Mouse (Mus musculus): ENCODE results near the gene Ccdc27. TPM values are rescaled to one million over a fixed set of nuclear protein-coding genes. Genes with fewer than 3 reads are reported as not detected.

Ccdc27 gene
- total and polyA plus RNA-seq, 3 experiments: 0.49 TPM; not detected in 2

- DNase-seq (ENCODE audit: low read depth, low spot score): no peak
- H3K9me3 ChIP-seq (replicated peaks; ENCODE audit: insufficient read depth, low read length): no peaks in the 10 kb centered on the region
- peaks cover 1 to 4% of the 10 kb centered on the region in 2 experiments; a peak in 3 of 4 replicates for H3K36me3 ChIP-seq (ENCODE audit: control insufficient read depth in 1 of 2, insufficient read depth in 2 of 2, low read length in 2 of 2)
- no peaks in the 10 kb centered on the region for H3K27me3 ChIP-seq (ENCODE audit: control insufficient read depth in 1 of 2, insufficient read depth in 2 of 2, low read length in 2 of 2)
- no peak overlapping the region for H3K9ac ChIP-seq (ENCODE audit: control insufficient read depth, low read depth, low read length, poor library complexity, severe bottlenecking)
- TF ChIP-seq CHD1 (IDR thresholded peaks at IDR 0.05; ENCODE audit: low read depth, low read length) (no peak), TBP (IDR thresholded peaks at IDR 0.05; ENCODE audit: low read depth, low read length) (no peak), MAX (IDR thresholded peaks at IDR 0.05; ENCODE audit: low read length) (no peak), TCF12 (IDR thresholded peaks at IDR 0.05; ENCODE audit: low read depth, low read length) (no peak), ZC3H11A (IDR thresholded peaks at IDR 0.05; ENCODE audit: low read depth, low read length) (no peak), EP300 (IDR thresholded peaks at IDR 0.05; ENCODE audit: low read depth in 1 of 2, low read length in 2 of 2) (no peak), GABPA (IDR thresholded peaks at IDR 0.05; ENCODE audit: low read depth, low read length) (no peak), SIN3A (IDR thresholded peaks at IDR 0.05; ENCODE audit: low read length) (no peak), USF1 (IDR thresholded peaks at IDR 0.05; ENCODE audit: low read depth, low read length) (no peak), MYC (IDR thresholded peaks at IDR 0.05; ENCODE audit: low read depth, low read length) (no peak), TAL1 (IDR thresholded peaks at IDR 0.05; ENCODE audit: low read length) (no peak), CTCF (IDR thresholded peaks at IDR 0.05 in 2 of 3, conservative IDR thresholded peaks at IDR 0.05 in 1 of 3; ENCODE audit: control insufficient read depth in 1 of 3, insufficient read depth in 1 of 3, low read depth in 2 of 3, low read length in 3 of 3, poor library complexity in 1 of 3, severe bottlenecking in 1 of 3) (no peak), POLR2AphosphoS2 (IDR thresholded peaks at IDR 0.05; ENCODE audit: low read length) (no peak), MYB (IDR thresholded peaks at IDR 0.05; ENCODE audit: low read depth, low read length) (no peak), KAT2A (conservative IDR thresholded peaks at IDR 0.05; ENCODE audit: low read depth, low read length) (no peak), ZMIZ1 (IDR thresholded peaks at IDR 0.05; ENCODE audit: low read depth, low read length) (no peak), ETS1 (IDR thresholded peaks at IDR 0.05; ENCODE audit: low read depth, low read length) (no peak), ELF1 (IDR thresholded peaks at IDR 0.05; ENCODE audit: low read depth, low read length) (no peak), ZNF384 (IDR thresholded peaks at IDR 0.05; ENCODE audit: low read depth, low read length) (no peak), NELFE (IDR thresholded peaks at IDR 0.05; ENCODE audit: low read depth, low read length) (no peak)
- no peak overlapping the region for H3K4me3 ChIP-seq (ENCODE audit: control insufficient read depth in 1 of 2, insufficient read depth in 1 of 2, low read depth in 2 of 2, low read length in 2 of 2)
- H3K79me2 ChIP-seq (ENCODE audit: control insufficient read depth, insufficient read depth, low read length, poor library complexity): peaks cover 35% of the 10 kb centered on the region
- no peak overlapping the region for H3K27ac ChIP-seq (ENCODE audit: control insufficient read depth, low read depth, low read length)
- peaks cover 0 to 12% of the 10 kb centered on the region in 2 experiments; a peak in 2 of 4 replicates for H3K4me1 ChIP-seq (ENCODE audit: control insufficient read depth in 1 of 2, insufficient read depth in 2 of 2, low read length in 2 of 2)
Observed at GRCm38 (mm10) chr4:154015476-154015875, 27.0 kb downstream of the Ccdc27 start.

- TF ChIP-seq SIN3A (IDR thresholded peaks at IDR 0.05; ENCODE audit: low read length): peak; percentile 64
- no peak for TF ChIP-seq JUND (IDR thresholded peaks at IDR 0.05; ENCODE audit: low read depth, low read length)
- TF ChIP-seq MAX (IDR thresholded peaks at IDR 0.05; ENCODE audit: low read length): 0 out of 2 replicates have a peak, but pooled peaks have one; percentile 19
- 0 out of 2 replicates have a peak, but pooled peaks have one; percentile 17 for TF ChIP-seq MYC (IDR thresholded peaks at IDR 0.05; ENCODE audit: low read depth, low read length)
- TF ChIP-seq HCFC1 (IDR thresholded peaks at IDR 0.05; ENCODE audit: low read depth, low read length): 0 out of 2 replicates have a peak, but pooled peaks have one; percentile 7
- TF ChIP-seq BHLHE40 (IDR thresholded peaks at IDR 0.05; ENCODE audit: borderline replicate concordance, low read depth, low read length): no peak
- 0 out of 2 replicates have a peak, but pooled peaks have one; percentile 47 for TF ChIP-seq CHD1 (IDR thresholded peaks at IDR 0.05; ENCODE audit: low read depth, low read length)
- peaks cover 0 to 13% of the 10 kb centered on the region in 2 experiments; a peak in 2 of 4 replicates for H3K4me1 ChIP-seq (ENCODE audit: control insufficient read depth in 1 of 2, insufficient read depth in 2 of 2, low read length in 2 of 2)
- H3K9ac ChIP-seq (ENCODE audit: control insufficient read depth, low read depth, low read length, poor library complexity, severe bottlenecking): peak overlapping the region; percentile 86
- peak; percentile 58 for DNase-seq (ENCODE audit: low read depth, low spot score)
- no peaks in the 10 kb centered on the region for H3K27me3 ChIP-seq (ENCODE audit: control insufficient read depth in 1 of 2, insufficient read depth in 2 of 2, low read length in 2 of 2)
- H3K36me3 ChIP-seq (ENCODE audit: control insufficient read depth in 1 of 2, insufficient read depth in 2 of 2, low read length in 2 of 2): peaks cover 1 to 4% of the 10 kb centered on the region in 2 experiments; a peak in 3 of 4 replicates
- peak overlapping the region; percentile 96 for H3K4me3 ChIP-seq (ENCODE audit: control insufficient read depth in 1 of 2, insufficient read depth in 1 of 2, low read depth in 2 of 2, low read length in 2 of 2)
- peak overlapping the region; percentile 27 for H3K27ac ChIP-seq (ENCODE audit: control insufficient read depth, low read depth, low read length)
- peaks cover 35% of the 10 kb centered on the region for H3K79me2 ChIP-seq (ENCODE audit: control insufficient read depth, insufficient read depth, low read length, poor library complexity)
- no peaks in the 10 kb centered on the region for H3K9me3 ChIP-seq (replicated peaks; ENCODE audit: insufficient read depth, low read length)
Observed at GRCm38 (mm10) chr4:154012132-154012882, 30.2 kb downstream of the Ccdc27 start.
